Mouse (Mus musculus): Measurements from ENCODE around the gene Gm10959. TPM values are rescaled to one million over a fixed set of nuclear protein-coding genes. Genes with fewer than 3 reads are reported as not detected.

The Gm10959 gene
- polyA plus RNA-seq, 1 experiment from 2014 or later = not detected

DNA sequence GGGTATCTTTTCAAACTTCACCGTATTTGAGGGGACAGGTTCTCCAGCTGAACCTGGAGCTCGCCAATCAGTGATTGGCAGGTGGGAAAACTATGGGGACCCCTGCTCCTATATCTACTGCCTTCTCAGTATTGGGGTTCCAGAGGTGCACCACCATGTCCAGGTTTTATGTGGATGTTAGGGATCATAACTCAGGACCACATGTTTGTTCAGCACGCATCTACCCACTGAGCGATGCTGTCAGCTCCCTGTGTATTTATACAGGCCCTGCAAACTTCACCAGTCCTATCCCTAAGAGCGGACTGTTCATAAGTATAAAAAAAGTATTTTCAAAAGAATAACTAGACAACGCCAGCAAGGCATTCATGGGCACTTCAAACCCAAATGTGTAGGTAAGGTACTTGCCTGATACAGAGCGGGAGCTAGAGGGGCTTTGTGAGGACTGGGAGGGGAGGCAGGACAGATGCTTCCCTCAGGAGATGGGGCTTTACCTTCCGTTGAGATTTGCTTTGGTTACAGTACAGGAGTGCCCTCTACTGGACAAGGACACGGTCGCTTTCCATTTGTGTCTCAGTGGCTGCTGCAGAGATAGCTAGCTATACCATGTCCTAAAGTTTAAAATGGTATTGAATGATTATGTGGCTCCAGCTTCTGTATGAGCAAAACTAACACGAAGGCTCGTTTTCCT, 15.3 kb downstream of the Gm10959 start:
- no peaks in the 10 kb centered on the region for H3K36me3 ChIP-seq (ENCODE audit: control insufficient read depth, insufficient read depth, low read length)
- no peak overlapping the region for H3K4me2 ChIP-seq (ENCODE audit: low read length)
- H3K9ac ChIP-seq (ENCODE audit: low read length) = no peak overlapping the region
- H3K9me3 ChIP-seq (replicated peaks; ENCODE audit: control insufficient read depth, low read length) = no peaks in the 10 kb centered on the region
- H3K27me3 ChIP-seq (replicated peaks; ENCODE audit: control insufficient read depth, insufficient read depth, low read length) = no peaks in the 10 kb centered on the region
- ATAC-seq (peak; percentile 85), DNase-seq (ENCODE audit: low spot score) (peak; percentile 87)
- WGBS = 42% methylated on average over 12 of the region's 12 CpGs
- no peaks in the 10 kb centered on the region for H3K4me1 ChIP-seq (ENCODE audit: control insufficient read depth, insufficient read depth, low read length)
- no peak overlapping the region for H3K4me3 ChIP-seq (ENCODE audit: low read depth, low read length)
- H3K27ac ChIP-seq (ENCODE audit: low read depth, low read length) = no peak overlapping the region

DNA sequence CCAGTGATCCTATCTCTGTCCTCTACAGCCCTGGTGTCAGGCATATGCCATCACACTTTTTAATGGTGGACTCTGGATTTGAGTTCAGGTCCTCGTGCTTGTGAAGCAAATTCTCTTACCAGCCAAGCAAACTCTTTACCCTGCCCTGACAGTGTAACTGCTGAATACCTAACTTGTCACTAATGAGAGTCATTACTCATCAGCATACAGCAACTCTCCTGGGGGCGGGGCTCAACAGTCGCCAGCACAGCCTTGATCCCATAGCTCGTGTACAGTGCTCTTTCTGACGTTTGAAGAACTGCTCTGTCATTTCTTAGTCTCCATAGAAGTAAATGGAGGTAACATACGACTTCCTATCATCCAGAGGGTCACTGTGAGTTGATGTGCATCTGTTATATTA, 20.9 kb downstream of the Gm10959 start:
- Histone ChIP-seq H3K27ac (ENCODE audit: low read depth, low read length) (no peak overlapping the region), H3K9me3 (replicated peaks; ENCODE audit: control insufficient read depth, low read length) (no peaks in the 10 kb centered on the region), H3K4me1 (ENCODE audit: control insufficient read depth, insufficient read depth, low read length) (no peaks in the 10 kb centered on the region), H3K9ac (ENCODE audit: low read length) (no peak overlapping the region), H3K4me2 (ENCODE audit: low read length) (no peak overlapping the region), H3K27me3 (replicated peaks; ENCODE audit: control insufficient read depth, insufficient read depth, low read length) (no peaks in the 10 kb centered on the region), H3K36me3 (ENCODE audit: control insufficient read depth, insufficient read depth, low read length) (no peaks in the 10 kb centered on the region), H3K4me3 (ENCODE audit: low read depth, low read length) (no peak overlapping the region)
- DNase-seq (ENCODE audit: low spot score) (no peak), ATAC-seq (no peak)
- 63% methylated on average over 6 of the region's 6 CpGs for WGBS

- no peaks in the 10 kb centered on the region for H3K4me1 ChIP-seq (ENCODE audit: control insufficient read depth, insufficient read depth, low read length)
- H3K27ac ChIP-seq (ENCODE audit: low read depth, low read length) = no peak overlapping the region
- no peak overlapping the region for H3K4me3 ChIP-seq (ENCODE audit: low read depth, low read length)
- no peaks in the 10 kb centered on the region for H3K27me3 ChIP-seq (replicated peaks; ENCODE audit: control insufficient read depth, insufficient read depth, low read length)
- ATAC-seq (no peak), DNase-seq (ENCODE audit: low spot score) (no peak)
- WGBS = 91% methylated on average over 11 of the region's 11 CpGs
- H3K4me2 ChIP-seq (ENCODE audit: low read length) = no peak overlapping the region
- no peak overlapping the region for H3K9ac ChIP-seq (ENCODE audit: low read length)
- H3K36me3 ChIP-seq (ENCODE audit: control insufficient read depth, insufficient read depth, low read length) = no peaks in the 10 kb centered on the region
- no peaks in the 10 kb centered on the region for H3K9me3 ChIP-seq (replicated peaks; ENCODE audit: control insufficient read depth, low read length)
Observed at GRCm38 (mm10) chr3:122895189-122895731, 23.9 kb downstream of the Gm10959 start.

DNA sequence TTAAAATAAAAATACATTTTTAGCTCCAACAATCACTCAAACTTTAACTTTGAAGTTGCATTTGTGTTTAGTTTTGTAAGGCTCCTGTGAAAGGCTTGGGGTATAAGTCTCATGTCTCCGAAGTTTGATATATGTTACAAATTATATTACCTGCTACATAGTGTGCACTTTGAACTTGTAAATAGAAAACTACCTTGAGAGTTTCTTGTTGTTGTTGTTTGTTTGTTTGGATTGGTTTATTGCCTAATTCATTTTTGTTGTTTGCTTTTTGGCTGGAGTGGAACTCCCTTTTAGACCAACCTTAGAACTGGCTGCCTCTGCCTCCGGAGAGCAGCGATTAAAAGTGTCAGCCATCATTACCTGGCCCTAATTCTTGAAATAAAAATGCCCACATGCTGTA, 24.4 kb downstream of the Gm10959 start, which contains the start of gene Fabp2:
Gene Fabp2 (plus strand): TSS at position 301 of the 400 bp plus-strand sequence.
- no peak within 1 kb of the TSS for H3K4me2 ChIP-seq (ENCODE audit: low read length)
- WGBS = 98% methylated on average over 3 of the region's 3 CpGs
- no peaks in the 10 kb centered on the region for H3K36me3 ChIP-seq (ENCODE audit: control insufficient read depth, insufficient read depth, low read length)
- DNase-seq (ENCODE audit: low spot score) (no peak), ATAC-seq (no peak)
- H3K9ac ChIP-seq (ENCODE audit: low read length) = no peak within 1 kb of the TSS
- H3K27ac ChIP-seq (ENCODE audit: low read depth, low read length) = no peak within 1 kb of the TSS
- H3K4me3 ChIP-seq (ENCODE audit: low read depth, low read length) = no peak within 1 kb of the TSS
- no peaks in the 10 kb centered on the region for H3K27me3 ChIP-seq (replicated peaks; ENCODE audit: control insufficient read depth, insufficient read depth, low read length)
- no peaks in the 10 kb centered on the region for H3K9me3 ChIP-seq (replicated peaks; ENCODE audit: control insufficient read depth, low read length)
- H3K4me1 ChIP-seq (ENCODE audit: control insufficient read depth, insufficient read depth, low read length) = no peaks in the 10 kb centered on the region

- H3K4me1 ChIP-seq (ENCODE audit: control insufficient read depth, insufficient read depth, low read length) = no peaks in the 10 kb centered on the region
- H3K4me3 ChIP-seq (ENCODE audit: low read depth, low read length) = no peak overlapping the region
- H3K27me3 ChIP-seq (replicated peaks; ENCODE audit: control insufficient read depth, insufficient read depth, low read length) = no peaks in the 10 kb centered on the region
- H3K27ac ChIP-seq (ENCODE audit: low read depth, low read length) = no peak overlapping the region
- no peak overlapping the region for H3K9ac ChIP-seq (ENCODE audit: low read length)
- DNase-seq (ENCODE audit: low spot score) = no peak
- H3K36me3 ChIP-seq (ENCODE audit: control insufficient read depth, insufficient read depth, low read length) = no peaks in the 10 kb centered on the region
- H3K4me2 ChIP-seq (ENCODE audit: low read length) = no peak overlapping the region
- 89% methylated on average over 5 of the region's 5 CpGs for WGBS
- no peak for ATAC-seq
- H3K9me3 ChIP-seq (replicated peaks; ENCODE audit: control insufficient read depth, low read length) = no peaks in the 10 kb centered on the region
Observed at GRCm38 (mm10) chr3:122888371-122888819, 30.8 kb downstream of the Gm10959 start.

DNA sequence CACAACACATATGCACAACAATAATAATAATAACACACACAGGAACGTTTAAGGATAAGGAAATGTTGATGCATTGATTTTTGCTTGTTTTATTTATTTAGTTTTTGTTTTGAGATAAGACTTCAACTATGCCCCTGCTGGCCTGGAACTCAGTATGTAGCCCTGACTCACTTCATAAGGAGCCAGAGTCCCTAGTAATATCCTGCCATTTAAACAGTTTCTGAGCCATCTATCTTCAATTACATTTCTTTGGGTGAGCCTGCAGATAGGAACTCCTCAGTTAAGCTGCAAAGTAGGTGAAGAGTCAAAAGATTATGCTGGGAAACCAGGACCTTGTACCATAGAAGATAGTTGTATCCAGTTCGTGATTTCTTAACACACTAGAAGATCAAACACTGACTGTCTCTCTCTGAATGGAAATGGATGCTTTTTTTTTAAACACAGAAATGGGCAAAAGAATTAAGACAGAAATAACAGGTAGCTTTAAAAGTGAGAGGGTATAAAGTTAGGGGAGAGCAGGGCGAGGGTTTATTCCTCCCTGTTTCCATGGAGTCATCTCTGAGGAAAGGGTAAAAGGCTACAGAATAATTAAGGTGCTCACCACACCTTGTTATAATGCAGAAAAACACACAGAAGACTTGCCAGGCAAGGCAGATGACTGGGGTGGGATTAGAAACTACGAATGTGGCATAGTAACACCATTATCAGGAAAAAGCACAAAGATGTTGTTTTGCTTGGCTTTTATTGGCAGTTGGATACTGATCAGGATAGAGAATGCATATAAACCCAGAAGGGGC, 31.5 kb downstream of the Gm10959 start:
- no peaks in the 10 kb centered on the region for H3K9me3 ChIP-seq (replicated peaks; ENCODE audit: control insufficient read depth, low read length)
- DNase-seq (ENCODE audit: low spot score) (no peak), ATAC-seq (no peak)
- WGBS = 79% methylated on average over 4 of the region's 4 CpGs
- no peak overlapping the region for H3K4me2 ChIP-seq (ENCODE audit: low read length)
- no peak overlapping the region for H3K27ac ChIP-seq (ENCODE audit: low read depth, low read length)
- no peaks in the 10 kb centered on the region for H3K27me3 ChIP-seq (replicated peaks; ENCODE audit: control insufficient read depth, insufficient read depth, low read length)
- no peak overlapping the region for H3K4me3 ChIP-seq (ENCODE audit: low read depth, low read length)
- no peak overlapping the region for H3K9ac ChIP-seq (ENCODE audit: low read length)
- no peaks in the 10 kb centered on the region for H3K4me1 ChIP-seq (ENCODE audit: control insufficient read depth, insufficient read depth, low read length)
- H3K36me3 ChIP-seq (ENCODE audit: control insufficient read depth, insufficient read depth, low read length) = no peaks in the 10 kb centered on the region

DNA sequence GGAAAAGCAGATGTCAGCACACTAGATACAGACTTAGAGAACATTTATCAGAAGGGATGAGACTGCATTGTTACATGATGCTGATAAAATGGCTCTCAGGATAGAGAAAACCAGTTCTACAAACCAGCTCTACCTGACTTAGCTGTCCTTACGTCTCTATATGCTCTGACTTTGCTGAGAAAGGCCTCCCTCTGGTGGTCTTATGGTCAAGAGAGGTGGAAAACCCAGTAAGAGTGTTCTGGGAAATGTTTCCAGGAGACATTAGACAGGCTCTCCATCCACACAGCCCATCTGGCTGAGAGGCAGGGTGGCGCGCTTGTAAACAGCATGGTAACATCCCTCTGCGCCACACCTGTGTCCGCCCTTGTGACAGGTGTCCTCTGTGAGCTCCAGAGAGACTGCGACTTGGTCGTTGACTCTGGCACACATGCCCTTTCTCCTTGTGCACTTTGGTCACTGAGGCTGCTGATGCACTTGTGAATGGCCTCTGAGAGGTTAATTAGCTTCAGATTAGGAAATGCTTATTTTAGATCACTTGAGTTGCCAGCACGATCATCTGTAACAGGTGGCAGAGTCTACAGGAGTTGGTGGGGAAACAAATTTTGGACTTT, 40.4 kb downstream of the Gm10959 start:
- WGBS = 91% methylated on average over 8 of the region's 8 CpGs
- no peak overlapping the region for H3K4me3 ChIP-seq (ENCODE audit: low read depth, low read length)
- H3K27ac ChIP-seq (ENCODE audit: low read depth, low read length) = no peak overlapping the region
- no peak overlapping the region for H3K9ac ChIP-seq (ENCODE audit: low read length)
- no peak for ATAC-seq
- no peak for DNase-seq (ENCODE audit: low spot score)
- no peaks in the 10 kb centered on the region for H3K36me3 ChIP-seq (ENCODE audit: control insufficient read depth, insufficient read depth, low read length)
- H3K9me3 ChIP-seq (replicated peaks; ENCODE audit: control insufficient read depth, low read length) = no peaks in the 10 kb centered on the region
- H3K4me2 ChIP-seq (ENCODE audit: low read length) = no peak overlapping the region
- no peaks in the 10 kb centered on the region for H3K4me1 ChIP-seq (ENCODE audit: control insufficient read depth, insufficient read depth, low read length)
- H3K27me3 ChIP-seq (replicated peaks; ENCODE audit: control insufficient read depth, insufficient read depth, low read length) = no peaks in the 10 kb centered on the region

GRCm38 (mm10) chr3:122877543-122877942, 41.6 kb downstream of the Gm10959 start:
- ATAC-seq (no peak), DNase-seq (ENCODE audit: low spot score) (no peak)
- H3K27ac ChIP-seq (ENCODE audit: low read depth, low read length) = no peak overlapping the region
- no peaks in the 10 kb centered on the region for H3K36me3 ChIP-seq (ENCODE audit: control insufficient read depth, insufficient read depth, low read length)
- WGBS = 96% methylated on average over 3 of the region's 3 CpGs
- H3K9me3 ChIP-seq (replicated peaks; ENCODE audit: control insufficient read depth, low read length) = no peaks in the 10 kb centered on the region
- H3K4me3 ChIP-seq (ENCODE audit: low read depth, low read length) = no peak overlapping the region
- H3K9ac ChIP-seq (ENCODE audit: low read length) = no peak overlapping the region
- H3K4me2 ChIP-seq (ENCODE audit: low read length) = no peak overlapping the region
- no peaks in the 10 kb centered on the region for H3K4me1 ChIP-seq (ENCODE audit: control insufficient read depth, insufficient read depth, low read length)
- no peaks in the 10 kb centered on the region for H3K27me3 ChIP-seq (replicated peaks; ENCODE audit: control insufficient read depth, insufficient read depth, low read length)

All from forebrain, embryonic 14.5 days (tissue).